Mouse (Mus musculus): ENCODE results near the gene Copg2. TPM values are rescaled to one million over a fixed set of nuclear protein-coding genes. Genes with fewer than 3 reads are reported as not detected.

Copg2 gene
- total RNA-seq (2015; ENCODE audit: low replicate concordance), result 12.6 and 18.0 TPM in 2 replicates
- total RNA-seq (2017; ENCODE audit: low replicate concordance), result 7.0 and 10.0 TPM in 2 replicates

GRCm38 (mm10) chr6:30896195-30896985 is at the start of gene Copg2:
Copg2 (minus strand) TSS chr6:30896794.
- ATAC-seq (replicated peaks; ENCODE audit: low FRiP score, poor library complexity, severe bottlenecking), result peak; percentile 99

- no peak for ATAC-seq (replicated peaks; ENCODE audit: low FRiP score, poor library complexity, severe bottlenecking)
Observed at GRCm38 (mm10) chr6:30939264-30939663, 42.7 kb upstream of the Copg2 start.

- no peak for ATAC-seq (replicated peaks; ENCODE audit: low FRiP score, poor library complexity, severe bottlenecking)
Observed at GRCm38 (mm10) chr6:30922821-30923220, 26.2 kb upstream of the Copg2 start.

DNA sequence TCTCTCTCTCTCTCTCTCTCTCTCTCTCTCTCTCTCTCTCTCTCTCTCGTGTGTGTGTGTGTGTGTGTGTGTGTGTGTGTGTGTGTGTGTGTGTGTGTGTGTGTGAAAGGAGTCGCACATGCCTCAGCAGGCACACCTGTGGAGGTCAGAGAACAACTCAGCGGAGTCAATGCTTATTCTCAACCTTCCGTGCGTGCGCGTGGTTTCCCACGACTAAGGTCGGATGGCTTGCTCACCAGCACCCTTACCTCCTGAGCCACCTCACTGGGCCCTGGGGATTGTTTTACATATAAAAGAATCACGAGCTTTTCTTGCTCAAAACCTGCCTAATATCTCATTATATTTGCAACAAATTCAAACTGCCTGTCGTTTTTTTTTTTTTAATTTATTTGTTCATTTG is 25.2 kb upstream of the Copg2 start:
- no peak for ATAC-seq (replicated peaks; ENCODE audit: low FRiP score, poor library complexity, severe bottlenecking)

- ATAC-seq (replicated peaks; ENCODE audit: low FRiP score, poor library complexity, severe bottlenecking), result no peak
Observed at GRCm38 (mm10) chr6:30920834-30921675, 24.5 kb upstream of the Copg2 start.

DNA sequence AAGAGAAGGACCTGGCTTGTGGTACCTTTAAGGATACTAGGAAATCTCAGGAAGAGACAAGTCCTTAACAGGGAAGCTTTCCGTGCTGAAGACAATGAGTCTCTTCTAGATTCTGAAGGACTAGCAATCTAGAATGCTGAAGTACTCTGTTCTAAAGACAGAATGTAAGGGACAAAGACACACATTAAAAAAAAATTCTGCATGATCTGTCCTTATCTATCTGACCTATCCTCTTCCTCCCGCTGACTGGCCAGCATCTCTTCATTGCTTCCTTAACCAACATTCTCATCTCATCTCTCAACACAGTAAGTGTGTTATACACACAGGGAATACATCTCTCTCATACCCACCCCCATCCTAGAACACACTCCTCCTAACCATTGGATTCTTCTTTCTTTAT is 18.9 kb upstream of the Copg2 start, which contains the start of gene Tsga13:
Gene Tsga13 (minus strand): TSS at position 101 of the 400 bp plus-strand sequence.
- ATAC-seq (replicated peaks; ENCODE audit: low FRiP score, poor library complexity, severe bottlenecking), result no peak

DNA sequence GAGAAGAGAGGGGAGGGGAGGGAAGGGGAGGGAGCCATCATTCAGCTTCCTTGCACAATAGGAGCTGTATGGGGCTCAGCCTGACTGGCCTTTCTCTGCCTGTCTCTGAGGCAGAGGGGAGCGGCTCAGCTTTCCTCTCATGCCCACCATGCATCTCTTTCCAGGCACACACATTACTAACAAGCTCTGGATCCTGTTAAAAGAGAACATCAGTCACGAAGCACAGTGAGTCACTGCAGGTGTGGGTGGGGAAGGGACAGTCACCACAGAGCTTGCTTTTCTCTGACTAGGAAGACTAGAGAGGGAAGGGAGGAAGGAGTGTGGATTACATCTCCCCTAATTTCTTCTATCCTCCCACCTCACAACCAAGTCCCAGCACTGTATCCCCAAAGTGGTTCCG is 11.4 kb upstream of the Copg2 start:
- no peak for ATAC-seq (replicated peaks; ENCODE audit: low FRiP score, poor library complexity, severe bottlenecking)

DNA sequence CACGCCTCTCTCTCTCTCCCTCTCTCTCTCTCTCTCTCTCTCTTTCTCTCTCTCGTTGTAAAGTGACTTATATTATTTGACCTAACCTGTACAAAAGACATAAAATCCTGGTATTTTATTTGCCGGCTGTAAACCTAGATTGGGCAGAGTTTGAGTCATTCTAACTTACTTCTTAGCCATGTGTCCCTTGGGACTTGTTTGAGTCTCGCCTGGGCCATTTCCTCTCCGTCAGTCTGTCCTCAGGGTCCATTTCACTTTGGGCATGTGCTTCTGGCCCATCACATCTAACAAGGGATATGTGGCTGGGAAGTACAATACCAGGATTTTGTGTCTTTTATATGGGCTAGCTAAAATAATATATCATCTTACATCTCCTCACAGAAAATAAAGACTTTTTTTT is 8.3 kb upstream of the Copg2 start:
- ATAC-seq (replicated peaks; ENCODE audit: low FRiP score, poor library complexity, severe bottlenecking), result no peak

DNA sequence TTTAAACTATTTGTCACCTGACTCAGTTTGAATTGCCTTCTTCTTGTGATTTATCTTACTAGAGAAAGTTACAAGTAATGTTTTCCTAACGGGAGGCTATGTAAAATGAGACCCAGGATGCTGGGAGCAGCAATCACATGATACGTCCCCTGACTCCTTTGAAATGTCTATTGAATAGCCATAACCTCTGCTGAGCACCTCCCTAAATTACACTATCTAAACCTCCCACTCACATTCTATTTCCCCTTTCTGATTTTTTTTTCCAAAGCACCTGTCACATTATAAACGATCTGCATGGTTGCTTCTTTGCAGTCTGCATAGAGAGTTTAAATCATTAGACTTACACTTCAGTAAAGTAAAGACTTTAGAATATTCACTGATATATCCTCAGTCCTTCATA is 7.4 kb upstream of the Copg2 start:
- no peak for ATAC-seq (replicated peaks; ENCODE audit: low FRiP score, poor library complexity, severe bottlenecking)

DNA sequence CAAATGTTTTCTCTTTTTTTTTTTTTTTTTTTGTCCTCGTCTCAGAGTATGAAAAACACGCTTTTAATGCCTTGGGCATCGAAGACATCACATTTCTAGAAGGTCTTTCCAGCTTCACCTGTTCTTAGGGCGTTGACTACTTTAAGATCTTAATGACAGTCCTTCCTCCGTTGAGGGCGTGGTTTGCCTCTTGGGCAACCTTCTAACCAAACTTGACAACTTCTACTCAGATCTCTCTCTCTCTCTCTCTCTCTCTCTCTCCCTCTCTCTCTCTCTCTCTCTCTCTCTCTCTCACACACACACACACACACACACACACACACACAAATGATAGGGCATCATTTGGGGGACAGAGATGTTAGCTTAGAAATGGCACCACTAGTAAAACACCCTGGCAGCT is 926 bp upstream of the Copg2 start:
- ATAC-seq (replicated peaks; ENCODE audit: low FRiP score, poor library complexity, severe bottlenecking), result 0 out of 2 replicates have a peak, but pooled peaks have one; percentile 45

DNA sequence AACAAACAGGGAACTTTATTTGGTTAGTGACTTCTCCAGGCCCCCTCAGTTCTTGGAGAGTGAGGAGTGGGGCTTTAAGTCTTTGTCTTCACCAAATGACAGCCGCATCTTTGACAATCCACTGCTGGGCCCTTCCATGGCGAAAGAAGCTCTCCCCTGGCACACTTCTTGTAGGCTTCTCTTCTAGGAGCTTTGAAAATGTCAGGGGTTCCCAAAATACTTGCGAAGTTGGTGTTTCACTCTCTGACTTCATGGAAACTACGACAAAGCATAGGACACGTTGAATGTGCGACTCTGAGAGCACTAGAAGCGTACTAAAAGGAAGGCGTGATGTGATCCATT is 363 bp upstream of the Copg2 start:
- peak; percentile 28 for ATAC-seq (replicated peaks; ENCODE audit: low FRiP score, poor library complexity, severe bottlenecking)

GRCm38 (mm10) chr6:30895819-30896194 is 787 bp downstream of the Copg2 start:
- ATAC-seq (replicated peaks; ENCODE audit: low FRiP score, poor library complexity, severe bottlenecking), result no peak

DNA sequence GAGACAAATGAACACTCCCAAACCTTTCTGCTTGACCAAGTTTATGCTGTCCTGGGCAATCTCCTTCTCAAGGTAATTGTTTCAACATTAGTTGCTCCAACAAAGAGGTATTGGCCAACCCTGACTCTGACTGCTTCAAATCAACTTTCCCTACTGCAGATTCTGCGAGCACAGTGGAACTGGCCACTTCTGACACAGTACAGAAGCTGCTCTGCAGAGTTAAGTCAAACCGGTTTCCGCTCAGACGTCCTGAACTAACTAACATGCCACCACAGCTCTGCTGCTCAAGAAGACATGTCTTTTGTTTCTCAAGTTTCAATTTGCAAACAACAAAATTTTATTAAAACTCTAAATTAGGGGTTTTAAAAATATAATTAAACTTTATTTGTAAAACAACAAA is 3.5 kb downstream of the Copg2 start:
- no peak for ATAC-seq (replicated peaks; ENCODE audit: low FRiP score, poor library complexity, severe bottlenecking)

GRCm38 (mm10) chr6:30891761-30892160 is 4.8 kb downstream of the Copg2 start:
- no peak for ATAC-seq (replicated peaks; ENCODE audit: low FRiP score, poor library complexity, severe bottlenecking)

DNA sequence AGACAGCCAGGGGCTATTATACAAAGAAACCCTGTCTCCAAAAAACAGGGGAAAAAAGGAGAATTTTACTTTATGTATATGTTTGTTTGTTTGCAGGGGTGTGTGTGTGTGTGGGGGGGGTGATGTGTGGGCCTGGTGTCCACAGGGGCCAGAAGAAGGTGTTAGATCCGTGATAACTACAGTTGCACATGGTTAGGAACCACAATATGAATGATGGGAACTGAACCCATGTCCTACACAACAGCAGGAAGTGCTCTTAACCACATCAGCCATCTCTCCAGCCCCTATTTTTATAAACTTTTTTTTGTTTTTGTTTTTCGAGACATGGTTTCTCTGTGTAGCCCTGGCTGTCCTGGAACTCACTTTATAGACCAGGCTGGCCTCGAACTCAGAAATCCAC is 11.7 kb downstream of the Copg2 start:
- no peak for ATAC-seq (replicated peaks; ENCODE audit: low FRiP score, poor library complexity, severe bottlenecking)

DNA sequence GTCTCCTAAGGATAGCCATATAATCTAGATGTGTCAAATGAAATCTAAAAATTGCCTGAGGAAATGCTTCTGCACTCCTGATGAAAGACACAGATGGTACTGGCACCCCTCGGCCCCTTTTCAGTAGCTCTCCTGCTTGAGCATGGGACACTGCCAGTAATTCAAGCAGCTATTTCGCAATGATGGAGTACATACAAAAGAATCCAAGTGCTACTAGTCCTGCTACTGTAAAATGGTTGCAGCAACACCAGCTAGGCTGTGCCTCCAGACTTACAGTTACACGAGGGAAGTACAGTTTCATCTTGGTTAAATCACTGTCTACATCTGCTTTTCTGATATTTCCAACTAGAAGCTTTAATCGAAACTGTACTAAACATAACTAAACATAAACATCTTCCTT is 13.1 kb downstream of the Copg2 start:
- ATAC-seq (replicated peaks; ENCODE audit: low FRiP score, poor library complexity, severe bottlenecking), result no peak

DNA sequence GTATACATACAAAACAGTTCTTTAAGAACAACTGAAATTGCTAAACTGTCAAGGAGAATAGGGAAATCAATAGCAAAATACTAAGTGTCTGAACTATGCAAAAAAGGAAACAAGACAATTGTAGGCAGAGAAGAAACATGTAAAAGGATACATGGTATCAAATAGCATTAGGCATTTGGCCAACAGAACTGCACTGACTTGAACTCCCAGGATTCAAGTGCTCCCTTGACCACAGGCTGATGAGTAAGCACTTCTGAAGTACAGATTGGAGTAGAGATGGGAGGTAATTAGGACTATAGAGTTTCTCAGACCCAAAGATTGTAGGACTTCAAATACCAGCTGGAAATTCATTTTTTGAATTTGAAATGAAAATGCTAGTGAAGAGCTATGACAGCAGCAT is 19.9 kb downstream of the Copg2 start:
- ATAC-seq (replicated peaks; ENCODE audit: low FRiP score, poor library complexity, severe bottlenecking), result no peak

DNA sequence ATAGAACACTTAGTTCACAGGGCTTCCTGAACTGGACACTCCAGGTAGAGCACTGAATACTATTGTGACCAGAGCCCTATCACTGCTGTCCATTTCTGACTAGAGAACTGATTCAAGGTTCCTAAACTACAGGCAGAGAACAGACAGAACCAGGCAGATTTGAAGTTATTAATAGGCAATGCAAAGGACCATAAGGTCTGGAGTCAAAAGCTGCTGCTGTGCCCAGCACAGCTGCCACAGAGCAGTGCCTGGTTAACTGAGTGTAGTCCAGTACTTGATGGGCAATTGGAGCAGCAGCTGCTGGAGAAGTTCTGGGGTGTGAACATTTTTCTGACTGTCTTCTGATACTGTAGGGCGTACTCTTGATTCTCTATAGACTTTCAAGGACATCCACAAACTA is 30.1 kb downstream of the Copg2 start:
- no peak for ATAC-seq (replicated peaks; ENCODE audit: low FRiP score, poor library complexity, severe bottlenecking)

DNA sequence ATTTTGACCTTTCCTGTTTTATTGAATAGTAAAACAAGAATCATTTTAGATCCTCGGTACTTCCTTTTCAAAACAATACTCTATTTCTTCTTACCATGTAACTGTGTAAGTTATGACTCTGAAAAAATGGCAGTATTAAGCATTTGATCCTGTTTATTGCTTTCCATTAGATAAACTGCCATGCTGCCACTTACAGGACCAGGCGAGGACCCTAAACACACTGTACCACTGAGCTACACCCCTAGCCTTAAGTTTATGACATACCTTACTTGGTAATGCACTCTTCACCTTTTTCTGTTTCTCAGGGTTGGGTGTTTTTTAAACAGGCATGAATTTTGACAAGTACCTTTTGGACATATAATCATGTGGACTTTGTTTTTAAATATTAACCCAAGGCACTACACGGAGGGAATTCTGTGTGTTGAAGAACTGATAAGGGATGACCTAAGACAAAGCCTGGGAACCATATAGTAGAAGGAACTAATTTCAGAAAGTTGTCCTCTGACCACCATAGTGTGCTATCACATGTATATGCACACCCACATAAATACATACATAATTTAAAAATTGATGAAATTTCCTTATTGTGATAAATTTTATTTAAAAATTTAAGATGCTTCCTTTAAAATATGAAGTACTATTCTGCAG is 31.4 kb downstream of the Copg2 start:
- ATAC-seq (replicated peaks; ENCODE audit: low FRiP score, poor library complexity, severe bottlenecking), result no peak

GRCm38 (mm10) chr6:30855956-30856355 is 40.6 kb downstream of the Copg2 start:
- ATAC-seq (replicated peaks; ENCODE audit: low FRiP score, poor library complexity, severe bottlenecking), result no peak

DNA sequence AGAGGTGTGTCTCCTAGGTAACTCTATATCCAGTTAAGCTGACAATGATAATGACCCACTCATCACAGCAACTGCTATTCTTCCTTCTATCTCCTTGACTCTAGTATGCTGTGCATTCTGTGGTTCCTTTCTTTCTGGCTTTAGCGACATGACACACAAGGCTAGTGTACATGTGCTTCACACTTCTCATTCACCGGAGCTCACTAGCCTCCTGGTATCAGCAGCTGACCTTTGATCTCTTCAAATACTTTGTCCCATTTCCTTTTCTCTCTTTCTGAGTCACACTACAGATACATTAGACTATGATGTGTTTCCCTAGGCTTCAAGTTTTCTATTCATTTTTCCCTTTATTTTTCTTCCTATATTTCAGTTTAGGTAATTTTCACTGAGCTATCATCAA is 41.4 kb downstream of the Copg2 start:
- no peak for ATAC-seq (replicated peaks; ENCODE audit: low FRiP score, poor library complexity, severe bottlenecking)
